Mouse (Mus musculus) embryonic fibroblast, embryonic 13.5 days (primary cell): ENCODE measurements around the gene Numb. TPM values are rescaled to one million over a fixed set of nuclear protein-coding genes. Genes with fewer than 3 reads are reported as not detected.
A peak's percentile ranks its signal among the peaks of the same experiment; 100 is the strongest.

ENCODE experiments used
- H3K27ac ChIP-seq: 2 replicates; pipeline ENCODE4 v1.5.1; 2012; ENCODE audit warnings: low read length, control low read depth, inconsistent platforms; ENCODE audit not compliant: insufficient read depth
- H3K4me1 ChIP-seq: 2 replicates; pipeline ENCODE4 v1.6.1; 2011; ENCODE audit warnings: low read length; ENCODE audit not compliant: control insufficient read depth, insufficient read depth
- H3K4me3 ChIP-seq: 2 replicates; pipeline ENCODE4 v1.5.1; 2011; ENCODE audit warnings: mild to moderate bottlenecking, control low read depth, low read length; ENCODE audit not compliant: insufficient read depth
- CTCF ChIP-seq: IDR thresholded peaks from 2 replicates; pipeline ENCODE4 v1.5.1; 2011; ENCODE audit warnings: mild to moderate bottlenecking, control low read depth, low read length, moderate library complexity, borderline replicate concordance; ENCODE audit not compliant: insufficient read depth
- POLR2A ChIP-seq: IDR thresholded peaks from 2 replicates; pipeline ENCODE4 v1.6.1; 2011; ENCODE audit warnings: low read depth, mild to moderate bottlenecking, control low read depth, low read length, moderate library complexity
- polyA plus RNA-seq: library from polyadenylated mRNA; stranded (reverse); fragments of >200 nt; gene quantifications from 2 replicates; pipeline ENCODE4 v1.2.4, GENCODE M21; 2011; ENCODE audit warnings: low read depth; ENCODE audit not compliant: missing spikeins, insufficient read length

The Numb gene
- polyA plus RNA-seq, 1 experiment, result 23.6 TPM

DNA sequence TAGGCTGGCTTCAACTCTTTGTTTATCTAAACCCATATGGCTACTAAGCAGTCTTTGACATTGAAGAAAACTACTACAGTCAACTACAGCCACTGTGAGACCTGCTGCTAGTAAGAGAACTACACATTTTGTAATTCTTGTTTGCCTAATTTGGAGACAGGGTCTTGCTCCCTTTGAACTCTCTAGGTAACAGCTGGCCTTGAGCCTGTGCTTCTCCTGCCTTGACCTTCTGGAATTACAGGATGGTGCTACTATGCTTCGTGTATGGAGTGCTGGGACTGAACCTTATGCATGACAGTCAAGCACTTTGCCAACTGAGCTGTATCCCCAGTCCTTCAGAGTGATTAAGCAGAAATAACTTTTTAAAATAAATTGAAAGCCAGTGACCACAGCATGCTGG, 105.1 kb downstream of the Numb start:
- H3K4me1 ChIP-seq, result no peaks in the 10 kb centered on the region
- no peak overlapping the region for H3K4me3 ChIP-seq
- TF ChIP-seq POLR2A, result no peak
- TF ChIP-seq CTCF, result no peak
- peak overlapping the region; percentile 23; the same call in 1 of the 2 replicates for H3K27ac ChIP-seq

GRCm38 (mm10) chr12:83811901-83812300, 109.8 kb downstream of the Numb start:
- no peak overlapping the region for H3K27ac ChIP-seq
- TF ChIP-seq POLR2A, result no peak
- TF ChIP-seq CTCF, result no peak

DNA sequence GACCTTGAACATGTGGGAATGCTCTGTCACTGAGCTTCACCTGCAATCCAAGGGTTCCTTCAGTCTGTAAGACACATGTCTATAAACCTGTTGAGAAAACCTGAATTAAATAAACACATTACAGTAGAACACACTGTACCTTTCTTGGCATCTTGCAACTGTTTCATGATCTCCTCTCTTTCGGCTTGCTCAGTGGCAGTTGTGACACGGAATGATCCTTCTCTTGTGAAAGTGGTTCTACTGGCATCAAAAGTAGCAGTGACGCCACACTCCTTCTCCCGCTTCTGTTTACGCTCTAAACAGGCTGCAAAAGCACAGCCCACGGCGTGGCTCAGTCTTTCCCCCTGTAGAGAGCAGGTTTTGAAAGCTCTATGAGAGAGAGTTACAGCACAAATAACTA, 118.1 kb downstream of the Numb start:
- Histone ChIP-seq H3K4me1 (no peaks in the 10 kb centered on the region), H3K27ac (no peak overlapping the region), H3K4me3 (no peak overlapping the region)
- TF ChIP-seq CTCF, result no peak
- no peak for TF ChIP-seq POLR2A

More at GRCm38 (mm10) chr12:83811901-83812300, 109.8 kb downstream of the Numb start:
- Histone ChIP-seq H3K4me3 (no peak overlapping the region), H3K4me1 (no peaks in the 10 kb centered on the region)

DNA sequence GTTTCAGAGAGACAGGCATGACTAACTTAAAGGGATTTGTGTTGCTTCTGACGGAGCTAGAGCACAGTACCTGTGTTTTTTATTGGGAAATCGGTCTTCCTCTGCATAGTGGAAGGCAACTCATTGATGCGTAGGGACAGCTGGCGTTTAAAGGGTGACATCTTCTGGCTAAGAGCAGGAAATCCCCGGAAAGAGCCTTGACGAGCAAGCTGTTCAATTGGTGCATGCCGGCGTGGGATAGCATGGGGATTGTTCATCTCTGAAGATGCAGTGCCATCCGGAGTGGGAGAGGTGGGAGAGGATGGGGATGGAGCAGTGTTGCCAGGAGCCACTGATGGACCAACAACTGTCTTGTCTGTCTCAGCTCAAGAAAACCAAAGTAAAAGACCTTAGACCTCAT, 120.8 kb downstream of the Numb start:
- Histone ChIP-seq H3K4me3 (no peak overlapping the region), H3K27ac (no peak overlapping the region), H3K4me1 (no peaks in the 10 kb centered on the region)
- TF ChIP-seq CTCF (no peak), POLR2A (no peak)

- no peak overlapping the region for H3K4me3 ChIP-seq
- TF ChIP-seq POLR2A (no peak), CTCF (no peak)
- no peaks in the 10 kb centered on the region for H3K4me1 ChIP-seq
- no peak overlapping the region for H3K27ac ChIP-seq
Measured at GRCm38 (mm10) chr12:83798313-83798712, 123.4 kb downstream of the Numb start.

GRCm38 (mm10) chr12:83795586-83795985, 126.1 kb downstream of the Numb start:
- H3K4me3 ChIP-seq, result no peak overlapping the region
- no peak overlapping the region for H3K27ac ChIP-seq
- TF ChIP-seq CTCF, result no peak
- TF ChIP-seq POLR2A, result no peak
- H3K4me1 ChIP-seq, result no peaks in the 10 kb centered on the region

- no peak overlapping the region for H3K27ac ChIP-seq
- TF ChIP-seq CTCF (no peak), POLR2A (no peak)
- H3K4me1 ChIP-seq, result no peaks in the 10 kb centered on the region
- H3K4me3 ChIP-seq, result no peak overlapping the region
Measured at GRCm38 (mm10) chr12:83795051-83795450, 126.7 kb downstream of the Numb start.

GRCm38 (mm10) chr12:83792706-83793410, 128.9 kb downstream of the Numb start:
- H3K27ac ChIP-seq, result no peak overlapping the region
- TF ChIP-seq CTCF, result no peak
- TF ChIP-seq POLR2A, result no peak

GRCm38 (mm10) chr12:83791737-83792136, 130.0 kb downstream of the Numb start:
- H3K27ac ChIP-seq, result no peak overlapping the region

More at GRCm38 (mm10) chr12:83792706-83793410, 128.9 kb downstream of the Numb start:
- Histone ChIP-seq H3K4me1 (no peaks in the 10 kb centered on the region), H3K4me3 (no peak overlapping the region)

GRCm38 (mm10) chr12:83790749-83791148, 131.0 kb downstream of the Numb start:
- Histone ChIP-seq H3K4me1 (no peaks in the 10 kb centered on the region), H3K27ac (no peak overlapping the region), H3K4me3 (no peak overlapping the region)
- TF ChIP-seq CTCF, result no peak
- TF ChIP-seq POLR2A, result no peak

More at GRCm38 (mm10) chr12:83791737-83792136, 130.0 kb downstream of the Numb start:
- Histone ChIP-seq H3K4me1 (no peaks in the 10 kb centered on the region), H3K4me3 (no peak overlapping the region)
- TF ChIP-seq POLR2A (no peak), CTCF (no peak)

- TF ChIP-seq CTCF (no peak), POLR2A (no peak)
- Histone ChIP-seq H3K4me3 (no peak overlapping the region), H3K4me1 (no peaks in the 10 kb centered on the region), H3K27ac (no peak overlapping the region)
Measured at GRCm38 (mm10) chr12:83789781-83790140, 132.0 kb downstream of the Numb start.
